Mouse (Mus musculus): ENCODE data around the gene Dtl. TPM values are rescaled to one million over a fixed set of nuclear protein-coding genes. Genes with fewer than 3 reads are reported as not detected.
"Not testable (repeated sequence)": the region's sequence is repeated elsewhere in the genome, so short reads cannot be mapped to it uniquely, and the experiment has no call there.

Gene Dtl
- polyA plus RNA-seq, 1 experiment from 2014 or later: 7.7 TPM

DNA sequence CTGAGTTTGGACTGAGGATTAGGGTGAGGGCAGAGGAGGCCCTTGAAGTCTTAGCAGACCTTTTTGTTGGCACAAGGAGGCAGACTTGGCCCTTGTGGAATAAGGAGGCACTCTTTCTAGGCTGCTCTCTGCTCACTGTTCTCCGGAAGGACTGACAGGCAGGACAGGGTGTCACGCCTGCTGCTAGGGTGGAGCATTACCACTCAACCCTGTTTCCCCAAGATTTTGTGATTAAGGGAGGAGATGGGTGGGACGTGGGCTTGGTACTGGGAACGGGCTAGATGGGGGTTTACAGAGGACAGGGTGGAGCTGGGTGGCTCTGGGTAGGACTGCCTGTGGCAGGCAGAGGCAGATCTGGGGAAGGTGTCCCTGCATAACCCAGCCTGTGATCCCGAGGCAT is 57.4 kb downstream of the Dtl start:
- ATAC-seq (ENCODE audit: low FRiP score): no peak
- Histone ChIP-seq H3K4me1 (replicated peaks; ENCODE audit: control insufficient read depth, insufficient read depth, low read length) (no peaks in the 10 kb centered on the region), H3K4me2 (replicated peaks) (no peak overlapping the region), H3K27ac (no peak overlapping the region), H3K4me3 (replicated peaks; ENCODE audit: low read length) (no peak overlapping the region), H3K9me3 (ENCODE audit: control insufficient read depth, low read length) (no peaks in the 10 kb centered on the region), H3K27me3 (ENCODE audit: control insufficient read depth, insufficient read depth, low read length) (no peaks in the 10 kb centered on the region), H3K36me3 (replicated peaks; ENCODE audit: control insufficient read depth, insufficient read depth) (no peaks in the 10 kb centered on the region), H3K9ac (no peak overlapping the region)
- no peak for DNase-seq (ENCODE audit: low spot score)
- 89% methylated on average over 5 of the region's 5 CpGs for WGBS

DNA sequence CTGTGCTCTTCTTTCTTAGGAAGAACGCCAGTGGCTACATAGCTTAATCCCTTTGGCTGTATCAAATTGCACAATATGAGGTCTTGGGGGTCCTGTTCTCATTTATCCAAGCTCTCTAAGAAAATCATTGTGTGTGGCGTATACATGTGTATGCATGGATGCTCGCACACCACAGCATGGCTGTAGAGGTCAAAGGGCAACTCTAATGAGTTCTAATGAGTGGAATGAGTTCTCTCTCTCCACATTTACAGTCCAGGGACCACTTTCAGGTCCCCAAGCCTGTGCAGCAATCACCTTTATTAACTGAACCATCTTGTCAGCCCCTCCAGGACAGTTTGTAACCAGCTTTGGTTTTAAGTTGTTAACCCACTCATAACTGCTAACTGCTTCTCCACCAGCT is 58.3 kb downstream of the Dtl start:
- ATAC-seq (ENCODE audit: low FRiP score) (no peak), DNase-seq (ENCODE audit: low spot score) (no peak)
- no peak overlapping the region for H3K4me3 ChIP-seq (replicated peaks; ENCODE audit: low read length)
- H3K27me3 ChIP-seq (ENCODE audit: control insufficient read depth, insufficient read depth, low read length): no peaks in the 10 kb centered on the region
- H3K9me3 ChIP-seq (ENCODE audit: control insufficient read depth, low read length): no peaks in the 10 kb centered on the region
- no peak overlapping the region for H3K9ac ChIP-seq
- no peak overlapping the region for H3K4me2 ChIP-seq (replicated peaks)
- no peak overlapping the region for H3K27ac ChIP-seq
- WGBS: 53% methylated on average over 3 of the region's 3 CpGs
- H3K36me3 ChIP-seq (replicated peaks; ENCODE audit: control insufficient read depth, insufficient read depth): no peaks in the 10 kb centered on the region
- no peaks in the 10 kb centered on the region for H3K4me1 ChIP-seq (replicated peaks; ENCODE audit: control insufficient read depth, insufficient read depth, low read length)

DNA sequence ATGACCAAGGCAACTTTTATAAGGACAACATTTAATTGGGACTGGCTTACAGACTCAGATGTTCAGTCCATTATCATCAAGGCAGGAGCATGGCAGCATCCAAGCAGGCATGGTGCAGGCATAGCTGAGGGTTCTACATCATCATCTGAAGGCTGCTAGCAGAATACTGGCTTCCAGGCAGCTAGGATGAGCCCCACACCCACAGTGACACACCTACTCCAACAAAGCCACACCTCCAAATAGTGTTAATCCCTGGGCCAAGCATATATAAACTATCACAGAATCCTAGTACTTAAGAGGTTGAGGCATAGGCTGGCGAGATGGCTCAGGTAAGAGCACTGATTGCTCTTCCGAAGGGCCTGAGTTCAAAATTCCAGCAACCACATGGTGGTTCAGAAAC is 59.0 kb downstream of the Dtl start:
- not testable (repeated sequence) for DNase-seq (ENCODE audit: low spot score)

DNA sequence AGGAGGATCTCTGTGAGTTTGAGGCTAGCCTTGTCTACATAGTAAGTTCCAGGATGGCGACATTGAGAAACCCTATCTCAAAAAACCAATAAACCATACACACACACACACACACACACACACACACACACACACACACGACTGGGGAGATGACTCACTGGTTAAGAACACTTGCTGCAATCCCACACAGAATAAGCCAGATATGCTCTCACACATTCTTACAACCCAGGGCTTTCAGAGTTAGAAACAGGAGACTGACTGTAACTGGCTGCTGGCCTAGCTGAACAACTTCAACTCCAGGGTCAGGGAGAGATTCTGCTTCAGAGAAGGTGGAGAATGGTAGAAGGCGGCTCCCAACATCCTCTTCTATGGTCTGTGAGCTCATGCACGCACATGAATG is 62.1 kb downstream of the Dtl start:
- no peak for DNase-seq (ENCODE audit: low spot score)

More for the DNA sequence above, 59.0 kb downstream of the Dtl start:
- H3K36me3 ChIP-seq (replicated peaks; ENCODE audit: control insufficient read depth, insufficient read depth); H3K4me1 ChIP-seq (replicated peaks; ENCODE audit: control insufficient read depth, insufficient read depth, low read length); H3K4me3 ChIP-seq (replicated peaks; ENCODE audit: low read length); H3K9ac ChIP-seq; H3K27me3 ChIP-seq (ENCODE audit: control insufficient read depth, insufficient read depth, low read length); ATAC-seq (ENCODE audit: low FRiP score); H3K9me3 ChIP-seq (ENCODE audit: control insufficient read depth, low read length); H3K4me2 ChIP-seq (replicated peaks); H3K27ac ChIP-seq: not testable (repeated sequence)
- 89% methylated on average over 2 of the region's 2 CpGs for WGBS

DNA sequence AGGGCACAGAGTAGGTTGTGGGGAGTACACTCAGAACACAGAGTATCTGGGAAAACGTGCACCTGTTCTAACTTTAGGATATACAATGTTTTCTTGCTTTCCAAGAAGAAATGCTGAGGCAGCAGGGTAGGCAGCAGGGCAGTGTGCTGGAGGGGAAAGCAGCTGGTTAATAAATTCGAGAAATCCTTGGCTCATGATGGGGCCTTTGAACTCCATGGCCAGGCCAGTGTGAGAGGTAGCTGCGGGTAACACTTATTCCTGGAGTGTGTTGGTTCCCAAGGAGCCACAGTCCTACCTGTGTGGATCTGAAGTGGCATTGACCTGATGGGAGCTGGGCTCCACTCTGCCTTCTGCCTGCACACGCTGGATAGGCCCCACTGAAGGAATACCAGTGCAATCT is 63.0 kb downstream of the Dtl start:
- WGBS: 83% methylated on average over 4 of the region's 4 CpGs
- ATAC-seq (ENCODE audit: low FRiP score) (no peak), DNase-seq (ENCODE audit: low spot score) (no peak)
- Histone ChIP-seq H3K9me3 (ENCODE audit: control insufficient read depth, low read length) (no peaks in the 10 kb centered on the region), H3K9ac (no peak overlapping the region), H3K4me3 (replicated peaks; ENCODE audit: low read length) (no peak overlapping the region), H3K36me3 (replicated peaks; ENCODE audit: control insufficient read depth, insufficient read depth) (no peaks in the 10 kb centered on the region), H3K27ac (no peak overlapping the region), H3K27me3 (ENCODE audit: control insufficient read depth, insufficient read depth, low read length) (no peaks in the 10 kb centered on the region), H3K4me2 (replicated peaks) (no peak overlapping the region), H3K4me1 (replicated peaks; ENCODE audit: control insufficient read depth, insufficient read depth, low read length) (no peaks in the 10 kb centered on the region)

More for the DNA sequence above, 62.1 kb downstream of the Dtl start:
- Histone ChIP-seq H3K27me3 (ENCODE audit: control insufficient read depth, insufficient read depth, low read length) (no peaks in the 10 kb centered on the region), H3K4me3 (replicated peaks; ENCODE audit: low read length) (no peak overlapping the region), H3K9me3 (ENCODE audit: control insufficient read depth, low read length) (no peaks in the 10 kb centered on the region), H3K4me2 (replicated peaks) (no peak overlapping the region), H3K9ac (no peak overlapping the region), H3K4me1 (replicated peaks; ENCODE audit: control insufficient read depth, insufficient read depth, low read length) (no peaks in the 10 kb centered on the region), H3K27ac (no peak overlapping the region), H3K36me3 (replicated peaks; ENCODE audit: control insufficient read depth, insufficient read depth) (no peaks in the 10 kb centered on the region)
- no peak for ATAC-seq (ENCODE audit: low FRiP score)
- 94% methylated on average over 4 of the region's 4 CpGs for WGBS

DNA sequence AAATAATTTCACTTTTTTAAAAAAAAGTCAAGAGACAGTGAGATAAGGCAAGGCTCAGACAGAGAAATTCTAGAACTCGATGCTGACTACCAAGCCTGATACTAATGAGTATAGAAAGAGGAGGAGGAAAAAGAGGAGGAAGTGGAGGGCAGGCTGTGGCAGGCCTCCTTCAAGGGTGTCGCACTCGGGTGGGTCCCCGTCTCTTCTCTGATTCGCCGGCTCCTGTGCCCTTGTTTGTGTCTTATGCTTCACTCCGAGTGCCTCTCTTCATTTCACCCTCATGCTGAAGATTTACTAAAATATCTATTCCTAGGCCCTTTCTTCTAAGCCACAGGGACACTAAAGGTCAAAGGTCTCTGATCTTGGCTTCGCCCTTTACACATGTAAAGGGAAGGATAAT is 63.8 kb downstream of the Dtl start:
- Histone ChIP-seq H3K4me2 (replicated peaks) (no peak overlapping the region), H3K4me3 (replicated peaks; ENCODE audit: low read length) (no peak overlapping the region), H3K9ac (no peak overlapping the region), H3K4me1 (replicated peaks; ENCODE audit: control insufficient read depth, insufficient read depth, low read length) (no peaks in the 10 kb centered on the region), H3K27me3 (ENCODE audit: control insufficient read depth, insufficient read depth, low read length) (no peaks in the 10 kb centered on the region), H3K9me3 (ENCODE audit: control insufficient read depth, low read length) (no peaks in the 10 kb centered on the region), H3K27ac (no peak overlapping the region), H3K36me3 (replicated peaks; ENCODE audit: control insufficient read depth, insufficient read depth) (no peaks in the 10 kb centered on the region)
- no peak for ATAC-seq (ENCODE audit: low FRiP score)
- no peak for DNase-seq (ENCODE audit: low spot score)
- WGBS: 91% methylated on average over 8 of the region's 8 CpGs

DNA sequence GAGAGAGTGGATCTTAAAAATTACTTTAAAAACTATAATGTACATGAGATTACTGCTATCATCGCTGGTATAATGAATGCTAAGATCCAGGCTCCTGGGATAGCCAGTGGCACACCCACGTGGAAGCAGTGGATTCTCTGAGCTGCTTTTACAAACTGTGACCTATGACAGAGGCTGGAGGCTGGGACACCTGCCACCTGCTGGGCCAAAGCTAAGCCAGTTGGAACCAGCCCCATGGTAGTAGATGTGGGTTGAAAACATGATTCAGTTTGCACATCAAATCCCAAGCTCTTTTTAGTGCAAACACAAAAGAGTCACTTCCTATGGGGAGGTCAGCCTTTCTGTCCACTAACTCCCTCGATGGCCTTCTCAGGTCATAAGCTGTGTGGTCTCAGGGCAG is 65.5 kb downstream of the Dtl start:
- H3K4me2 ChIP-seq (replicated peaks): no peak overlapping the region
- H3K36me3 ChIP-seq (replicated peaks; ENCODE audit: control insufficient read depth, insufficient read depth): no peaks in the 10 kb centered on the region
- no peaks in the 10 kb centered on the region for H3K4me1 ChIP-seq (replicated peaks; ENCODE audit: control insufficient read depth, insufficient read depth, low read length)
- no peak overlapping the region for H3K9ac ChIP-seq
- no peak for ATAC-seq (ENCODE audit: low FRiP score)
- no peak for DNase-seq (ENCODE audit: low spot score)
- WGBS: 77% methylated on average over 3 of the region's 3 CpGs
- H3K27me3 ChIP-seq (ENCODE audit: control insufficient read depth, insufficient read depth, low read length): no peaks in the 10 kb centered on the region
- no peak overlapping the region for H3K4me3 ChIP-seq (replicated peaks; ENCODE audit: low read length)
- H3K27ac ChIP-seq: no peak overlapping the region
- no peaks in the 10 kb centered on the region for H3K9me3 ChIP-seq (ENCODE audit: control insufficient read depth, low read length)

DNA sequence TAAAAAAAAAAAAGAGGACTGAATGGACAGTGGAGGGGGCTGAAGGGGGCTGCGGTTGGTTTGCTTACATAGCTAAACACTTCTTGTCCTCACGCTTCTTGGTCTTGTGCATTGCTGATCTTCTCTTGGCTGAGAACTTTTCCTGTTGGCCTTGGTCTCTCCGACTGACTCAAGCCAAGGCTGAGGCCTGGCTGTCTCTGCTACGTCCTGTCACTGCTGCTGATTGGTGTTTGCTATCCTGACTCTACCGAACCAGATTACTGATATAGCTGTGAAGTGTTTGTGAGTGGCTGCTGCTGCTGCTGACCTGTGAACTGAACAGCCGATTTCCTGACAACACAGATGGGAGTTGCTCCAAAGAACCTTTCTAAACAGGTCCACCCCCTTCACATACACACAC is 66.2 kb downstream of the Dtl start:
- Histone ChIP-seq H3K36me3 (replicated peaks; ENCODE audit: control insufficient read depth, insufficient read depth) (no peaks in the 10 kb centered on the region), H3K4me3 (replicated peaks; ENCODE audit: low read length) (no peak overlapping the region), H3K4me2 (replicated peaks) (no peak overlapping the region), H3K9ac (no peak overlapping the region), H3K4me1 (replicated peaks; ENCODE audit: control insufficient read depth, insufficient read depth, low read length) (no peaks in the 10 kb centered on the region), H3K9me3 (ENCODE audit: control insufficient read depth, low read length) (no peaks in the 10 kb centered on the region), H3K27ac (no peak overlapping the region), H3K27me3 (ENCODE audit: control insufficient read depth, insufficient read depth, low read length) (no peaks in the 10 kb centered on the region)
- 88% methylated on average over 6 of the region's 6 CpGs for WGBS
- ATAC-seq (ENCODE audit: low FRiP score) (no peak), DNase-seq (ENCODE audit: low spot score) (no peak)

DNA sequence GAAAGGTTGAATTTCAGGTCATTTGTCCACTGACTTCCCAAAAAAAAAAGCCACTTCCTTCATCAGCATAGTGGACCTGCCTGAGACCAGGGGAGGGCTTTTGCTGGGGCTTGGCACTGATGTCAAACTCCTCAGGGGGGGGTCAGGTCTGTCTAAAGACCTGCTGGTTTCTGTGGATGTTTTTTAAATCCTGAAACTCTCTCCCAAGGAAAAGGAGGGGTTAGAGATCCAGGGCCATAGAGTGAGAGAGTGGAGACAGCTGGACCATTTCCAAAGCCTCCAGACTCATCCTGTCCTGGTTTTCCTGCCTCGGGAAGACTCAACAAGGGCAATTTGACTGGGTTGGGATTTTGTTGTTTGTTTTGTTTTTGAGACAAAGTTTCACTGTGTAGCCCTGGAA is 68.6 kb downstream of the Dtl start:
- Histone ChIP-seq H3K9me3 (ENCODE audit: control insufficient read depth, low read length) (no peaks in the 10 kb centered on the region), H3K27me3 (ENCODE audit: control insufficient read depth, insufficient read depth, low read length) (no peaks in the 10 kb centered on the region), H3K4me2 (replicated peaks) (no peak overlapping the region), H3K4me1 (replicated peaks; ENCODE audit: control insufficient read depth, insufficient read depth, low read length) (no peaks in the 10 kb centered on the region), H3K36me3 (replicated peaks; ENCODE audit: control insufficient read depth, insufficient read depth) (no peaks in the 10 kb centered on the region), H3K9ac (no peak overlapping the region), H3K27ac (no peak overlapping the region), H3K4me3 (replicated peaks; ENCODE audit: low read length) (no peak overlapping the region)
- WGBS: 59% methylated on average over 1 of the region's 1 CpGs
- DNase-seq (ENCODE audit: low spot score): no peak
- no peak for ATAC-seq (ENCODE audit: low FRiP score)

DNA sequence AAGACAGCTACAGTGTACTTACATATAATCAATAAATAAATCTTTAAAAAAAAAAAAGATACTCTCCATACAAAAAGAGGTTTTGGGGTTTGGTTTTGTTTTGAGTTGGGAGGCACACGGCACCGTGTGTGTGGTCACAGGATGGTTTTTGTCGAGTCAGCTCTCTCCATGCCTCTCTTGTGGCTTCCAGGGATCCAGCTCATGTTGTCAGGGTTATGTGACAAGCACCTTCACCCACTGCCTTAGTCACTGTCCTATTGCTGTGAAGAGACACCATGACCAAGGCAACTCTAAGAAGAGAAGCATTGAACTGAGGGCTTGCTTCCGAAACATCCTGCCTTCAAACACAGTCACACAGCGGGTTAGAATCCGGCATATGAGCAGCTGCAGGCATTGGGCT is 75.7 kb downstream of the Dtl start:
- Histone ChIP-seq H3K27ac (no peak overlapping the region), H3K4me3 (replicated peaks; ENCODE audit: low read length) (no peak overlapping the region), H3K9ac (no peak overlapping the region), H3K4me1 (replicated peaks; ENCODE audit: control insufficient read depth, insufficient read depth, low read length) (no peaks in the 10 kb centered on the region), H3K36me3 (replicated peaks; ENCODE audit: control insufficient read depth, insufficient read depth) (no peaks in the 10 kb centered on the region), H3K9me3 (ENCODE audit: control insufficient read depth, low read length) (no peaks in the 10 kb centered on the region), H3K27me3 (ENCODE audit: control insufficient read depth, insufficient read depth, low read length) (no peaks in the 10 kb centered on the region), H3K4me2 (replicated peaks) (no peak overlapping the region)
- no peak for DNase-seq (ENCODE audit: low spot score)
- 94% methylated on average over 6 of the region's 6 CpGs for WGBS
- no peak for ATAC-seq (ENCODE audit: low FRiP score)
